10 mouse cellular contexts compared by ENCODE assay signal in genomic region chr1:91023960-91024359, GRCm38 (mm10). TPM values are rescaled to one million over a fixed set of nuclear protein-coding genes. Genes with fewer than 3 reads are reported as not detected.
DNase-seq lines count a peak whose midpoint lies in the region; ATAC-seq and TF ChIP-seq lines count a peak whose summit lies in the region.
"Had no signal": no experiment of that assay in that cellular context is flagged by ENCODE, and none has a peak within 500 bp of the region (broad histone marks: within the 10 kb centered on the region; RNA-seq: fewer than 3 reads in every experiment).

No protein-coding gene starts in this region.

- no peaks in the 10 kb centered on the region for H3K27me3 ChIP-seq in lung, embryonic 14.5 days (ENCODE audit: insufficient read depth, low read length)
- H3K27me3 ChIP-seq in intestine, embryonic 16.5 days (replicated peaks; ENCODE audit: control insufficient read depth, insufficient read depth, low read length) = no peaks in the 10 kb centered on the region
- no peaks in the 10 kb centered on the region for H3K27me3 ChIP-seq in stomach, embryonic 16.5 days (ENCODE audit: control insufficient read depth, insufficient read depth, low read length)

- peaks cover 4% of the 10 kb centered on the region; the same call in 1 of the 2 replicates for H3K9me3 ChIP-seq in lung, embryonic 14.5 days (ENCODE audit: low read depth, low read length)
- no peaks in the 10 kb centered on the region for H3K9me3 ChIP-seq in intestine, embryonic 16.5 days (ENCODE audit: control insufficient read depth, low read length)
- H3K9me3 ChIP-seq in stomach, embryonic 16.5 days (replicated peaks; ENCODE audit: control insufficient read depth, low read length) = no peaks in the 10 kb centered on the region

- TF ChIP-seq CTCF in lung, embryonic 14.5 days (IDR thresholded peaks at IDR 0.05; ENCODE audit: low read depth) = no peak
- TF ChIP-seq CTCF in lung, adult 2 months (IDR thresholded peaks at IDR 0.05; ENCODE audit: insufficient read depth, low read length) = no peak

- peak; percentile 74 to 90 for DNase-seq in adrenal gland, adult (ENCODE audit: inconsistent age in 2 of 2, low spot score in 1 of 2)
- DNase-seq in adrenal gland, postnatal 25 days = no peak
- peak; percentile 58 for DNase-seq in lung, embryonic 14.5 days
- DNase-seq in lung, adult 2 months = no peak
- DNase-seq in frontal cortex, adult 2 months (ENCODE audit: extremely low spot score in 1 of 2, low spot score in 1 of 2) = no peak
- no peak for DNase-seq in spleen, postnatal 10 days (ENCODE audit: low spot score in 2 of 2)
- DNase-seq: left cerebral cortex, postnatal 4 days had no signal

- no peak for TF ChIP-seq POLR2A in lung, adult 2 months (IDR thresholded peaks at IDR 0.05; ENCODE audit: borderline replicate concordance, extremely low read depth, low read depth, low read length)

- no peak overlapping the region for H3K4me2 ChIP-seq in lung, embryonic 14.5 days
- H3K4me2 ChIP-seq in intestine, embryonic 16.5 days (ENCODE audit: low read depth, low read length) = no peak overlapping the region
- H3K4me2 ChIP-seq in stomach, embryonic 16.5 days (ENCODE audit: low read depth, low read length) = no peak overlapping the region

- H3K27ac ChIP-seq in lung, embryonic 14.5 days (ENCODE audit: low read depth) = peak overlapping the region; percentile 21; the same call in 1 of the 2 replicates
- H3K27ac ChIP-seq in intestine, embryonic 16.5 days (ENCODE audit: low read length) = peak overlapping the region; percentile 84
- peak overlapping the region; percentile 80 for H3K27ac ChIP-seq in stomach, embryonic 16.5 days (ENCODE audit: low read length)
- H3K27ac ChIP-seq: hindbrain, embryonic 10.5 days had no signal

- H3K9ac ChIP-seq in lung, embryonic 14.5 days = no peak overlapping the region
- H3K9ac ChIP-seq in intestine, embryonic 16.5 days (ENCODE audit: low read depth, low read length) = no peak overlapping the region
- H3K9ac ChIP-seq in stomach, embryonic 16.5 days (ENCODE audit: low read length) = no peak overlapping the region

- H3K36me3 ChIP-seq in lung, embryonic 14.5 days (ENCODE audit: insufficient read depth) = no peaks in the 10 kb centered on the region
- no peaks in the 10 kb centered on the region for H3K36me3 ChIP-seq in intestine, embryonic 16.5 days (ENCODE audit: control insufficient read depth, insufficient read depth, low read length)
- H3K36me3 ChIP-seq in stomach, embryonic 16.5 days (ENCODE audit: control insufficient read depth, insufficient read depth, low read length) = no peaks in the 10 kb centered on the region

- no peak overlapping the region for H3K4me3 ChIP-seq in lung, embryonic 14.5 days (ENCODE audit: low read depth, low read length)
- no peak overlapping the region for H3K4me3 ChIP-seq in lung, adult 2 months (replicated peaks; ENCODE audit: extremely low read depth, low read depth, low read length)
- no peak overlapping the region for H3K4me3 ChIP-seq in intestine, embryonic 16.5 days (ENCODE audit: low read length)
- no peak overlapping the region for H3K4me3 ChIP-seq in stomach, embryonic 16.5 days (replicated peaks; ENCODE audit: low read length)
- H3K4me3 ChIP-seq: hindbrain, embryonic 10.5 days had no signal

- peak; percentile 65; the same call in 1 of the 2 replicates for ATAC-seq in lung, embryonic 14.5 days (ENCODE audit: insufficient read depth)
- peak; percentile 91 for ATAC-seq in intestine, embryonic 16.5 days
- ATAC-seq in stomach, embryonic 16.5 days (ENCODE audit: insufficient read depth, low FRiP score) = peak; percentile 81

- no peaks in the 10 kb centered on the region for H3K4me1 ChIP-seq in lung, embryonic 14.5 days (ENCODE audit: insufficient read depth)
- peaks cover 14% of the 10 kb centered on the region for H3K4me1 ChIP-seq in lung, adult 2 months (ENCODE audit: control insufficient read depth, insufficient read depth, low read length)
- H3K4me1 ChIP-seq in intestine, embryonic 16.5 days (ENCODE audit: control insufficient read depth, insufficient read depth, low read length) = peaks cover 21% of the 10 kb centered on the region; the same call in 1 of the 2 replicates
- H3K4me1 ChIP-seq in stomach, embryonic 16.5 days (ENCODE audit: control insufficient read depth, insufficient read depth, low read length) = peaks cover 10% of the 10 kb centered on the region
- H3K4me1 ChIP-seq: hindbrain, embryonic 10.5 days had no signal

- WGBS in lung, embryonic 14.5 days = 56% methylated on average over 9 of the region's 9 CpGs
- 15% methylated on average over 9 of the region's 9 CpGs for WGBS in lung, adult 2 months
- 48% methylated on average over 9 of the region's 9 CpGs for WGBS in intestine, embryonic 16.5 days
- WGBS in stomach, embryonic 16.5 days = 46% methylated on average over 9 of the region's 9 CpGs

RNA-seq across cellular contexts. Expression of gene Lrrfip1, which starts 25.4 kb away (rescaled TPM):
- 67.6 and 69.4 TPM in 2 replicates for total RNA-seq in adrenal gland, postnatal 25 days (2021)
- 47.1 and 49.4 TPM in 2 replicates for polyA plus RNA-seq in lung, embryonic 14.5 days (2014; fragmentation: Nextera tagmentation; extraction: Ambion mirVana)
- polyA plus RNA-seq in lung, adult 2 months (2012; rRNA removed) = 30.5 and 38.1 TPM in 2 replicates
- 69.2 and 73.7 TPM in 2 replicates for polyA plus RNA-seq in intestine, embryonic 16.5 days (2015; fragmentation: Nextera tagmentation; extraction: Ambion mirVana)
- 85.4 and 88.0 TPM in 2 replicates for polyA plus RNA-seq in stomach, embryonic 16.5 days (2015; fragmentation: Nextera tagmentation; extraction: Ambion mirVana)
- 76.0 and 85.8 TPM in 2 replicates for polyA plus RNA-seq in frontal cortex, adult 2 months (2012; rRNA removed)

RNA-seq across cellular contexts. Expression of gene Rab17, which starts 54.5 kb away (rescaled TPM):
- total RNA-seq in adrenal gland, postnatal 25 days (2021) = not detected in 2 replicates
- polyA plus RNA-seq in lung, embryonic 14.5 days (2014; fragmentation: Nextera tagmentation; extraction: Ambion mirVana) = 1.7 and 2.3 TPM in 2 replicates
- polyA plus RNA-seq in lung, adult 2 months (2012; rRNA removed) = 1.2 and 1.7 TPM in 2 replicates
- polyA plus RNA-seq in intestine, embryonic 16.5 days (2015; fragmentation: Nextera tagmentation; extraction: Ambion mirVana) = 62.2 and 69.3 TPM in 2 replicates
- 10.0 and 12.1 TPM in 2 replicates for polyA plus RNA-seq in stomach, embryonic 16.5 days (2015; fragmentation: Nextera tagmentation; extraction: Ambion mirVana)
- 0.06 and 0.21 TPM in 2 replicates for polyA plus RNA-seq in frontal cortex, adult 2 months (2012; rRNA removed)
- total RNA-seq: left cerebral cortex, postnatal 4 days had no signal

Comparison
In these comparisons a context has a peak if more than half of its experiments do, and no peak if none do; other contexts are left out.
1. DNase-seq: peak in adrenal gland, adult (2 of 2) and lung, embryonic 14.5 days (single experiment); none in adrenal gland, postnatal 25 days (single experiment), lung, adult 2 months (single experiment), frontal cortex, adult 2 months (0 of 2) and spleen, postnatal 10 days (0 of 2).
2. H3K27ac ChIP-seq: peak in every context shown above with its lines; median percentile 84 in intestine, embryonic 16.5 days; 80 in stomach, embryonic 16.5 days; 21 in lung, embryonic 14.5 days.
3. Peak in every context shown above with its lines, with median percentiles within 50 percentile points of each other: ATAC-seq.